Mouse (Mus musculus): ENCODE results near the gene Dntt.

- TF ChIP-seq CTCF (IDR thresholded peaks at IDR 0.05; ENCODE audit: extremely low read depth, insufficient read depth, low read length) (no peak), POLR2A (IDR thresholded peaks at IDR 0.05; ENCODE audit: extremely low read depth, insufficient read depth, low read length) (no peak)
Observed at GRCm38 (mm10) chr19:41091901-41092300, 62.8 kb downstream of the Dntt start.

All from cortical plate, adult 2 months (tissue).